Mouse (Mus musculus) embryonic facial prominence, embryonic 14.5 days (tissue): ENCODE measurements around the gene Zfp455. TPM values are rescaled to one million over a fixed set of nuclear protein-coding genes. Genes with fewer than 3 reads are reported as not detected.
"Not testable (repeated sequence)": the region's sequence is repeated elsewhere in the genome, so short reads cannot be mapped to it uniquely, and the experiment has no call there.

Source experiments
- ATAC-seq: fragments of 200-750 bp; cut with Nextera tagmentation; 2 replicates; pipeline ENCODE4 v1.8.0; 2017; ENCODE audit warnings: low read depth, moderate number of reproducible peaks, moderate TSS enrichment
- DNase-seq: peaks from one replicate; pipeline ENCODE4 v3.0.0-alpha.2; 2015; ENCODE audit warnings: low spot score
- H3K27ac ChIP-seq: fragments of 300-500 bp; sonication (generic); replicated peaks from 2 replicates; pipeline ENCODE4 v1.5.1; 2014; ENCODE audit warnings: low read depth, mild to moderate bottlenecking, low read length, moderate library complexity
- H3K27me3 ChIP-seq: fragments of 300-500 bp; sonication (generic); replicated peaks from 2 replicates; pipeline ENCODE4 v1.6.1; 2014; ENCODE audit warnings: low read length; ENCODE audit not compliant: control insufficient read depth, insufficient read depth
- H3K36me3 ChIP-seq: fragments of 300-500 bp; sonication (generic); 2 replicates; pipeline ENCODE4 v1.6.1; 2014; ENCODE audit warnings: low read length, mixed read lengths; ENCODE audit not compliant: control insufficient read depth, insufficient read depth
- H3K4me1 ChIP-seq: fragments of 300-500 bp; sonication (generic); 2 replicates; pipeline ENCODE4 v1.6.1; 2014; ENCODE audit warnings: antibody characterized with exemption, low read length; ENCODE audit not compliant: control insufficient read depth, insufficient read depth
- H3K4me2 ChIP-seq: fragments of 300-500 bp; sonication (generic); 2 replicates; pipeline ENCODE4 v1.6.1; 2014; ENCODE audit warnings: low read depth, mild to moderate bottlenecking, low read length, moderate library complexity, mixed read lengths
- H3K4me3 ChIP-seq: fragments of 300-500 bp; sonication (generic); 2 replicates; pipeline ENCODE4 v1.5.1; 2014; ENCODE audit warnings: low read depth, mild to moderate bottlenecking, low read length
- H3K9ac ChIP-seq: fragments of 300-500 bp; sonication (generic); 2 replicates; pipeline ENCODE4 v1.6.1; 2014; ENCODE audit warnings: low read depth, mild to moderate bottlenecking, low read length, moderate library complexity, mixed read lengths
- H3K9me3 ChIP-seq: fragments of 300-500 bp; sonication (generic); 2 replicates; pipeline ENCODE4 v1.6.1; 2016; ENCODE audit warnings: low read length; ENCODE audit not compliant: control insufficient read depth
- WGBS: fragments of 180-500 bp; shearing (Covaris S2); extraction: QIAGEN DNeasy Blood & Tissue Kit; methylation state at CpG from one replicate; pipeline ENCODE4 v1.1.7; 2014; 5-methylcytosine and 5-hydroxymethylcytosine counted together
- polyA plus RNA-seq: library from polyadenylated mRNA; unstranded; fragments of >200 nt; fragmentation: Nextera tagmentation; extraction: Ambion mirVana; gene quantifications from 2 replicates; pipeline ENCODE4 v1.2.1, GENCODE M21; 2014

Zfp455 gene
- polyA plus RNA-seq, result 1.4 and 1.8 TPM in 2 replicates

- Histone ChIP-seq H3K4me1 (no peaks in the 10 kb centered on the region), H3K4me2 (peak within 1 kb of the TSS; percentile 63), H3K27ac (0 out of 2 replicates have a peak within 1 kb of the TSS, but pooled peaks have one; percentile 56), H3K4me3 (peak within 1 kb of the TSS; percentile 66), H3K9me3 (no peaks in the 10 kb centered on the region), H3K27me3 (no peaks in the 10 kb centered on the region), H3K9ac (peak within 1 kb of the TSS; percentile 74), H3K36me3 (no peaks in the 10 kb centered on the region)
- ATAC-seq (peak; percentile 93), DNase-seq (peak; percentile 90)
- under 1% methylated on average over 13 of the region's 13 CpGs for WGBS
Measured at GRCm38 (mm10) chr13:67194340-67194894, at the start of gene Zfp455. TSS of gene Zfp455 (plus strand) at chr13:67194506.

GRCm38 (mm10) chr13:67166122-67166521 lies 28.2 kb upstream of the Zfp455 start:
- H3K9ac ChIP-seq, H3K36me3 ChIP-seq, H3K4me3 ChIP-seq, H3K4me2 ChIP-seq, DNase-seq, H3K9me3 ChIP-seq, ATAC-seq, H3K27ac ChIP-seq, H3K4me1 ChIP-seq, H3K27me3 ChIP-seq: not testable (repeated sequence)
- WGBS, result 58% methylated on average over 4 of the region's 4 CpGs

DNA sequence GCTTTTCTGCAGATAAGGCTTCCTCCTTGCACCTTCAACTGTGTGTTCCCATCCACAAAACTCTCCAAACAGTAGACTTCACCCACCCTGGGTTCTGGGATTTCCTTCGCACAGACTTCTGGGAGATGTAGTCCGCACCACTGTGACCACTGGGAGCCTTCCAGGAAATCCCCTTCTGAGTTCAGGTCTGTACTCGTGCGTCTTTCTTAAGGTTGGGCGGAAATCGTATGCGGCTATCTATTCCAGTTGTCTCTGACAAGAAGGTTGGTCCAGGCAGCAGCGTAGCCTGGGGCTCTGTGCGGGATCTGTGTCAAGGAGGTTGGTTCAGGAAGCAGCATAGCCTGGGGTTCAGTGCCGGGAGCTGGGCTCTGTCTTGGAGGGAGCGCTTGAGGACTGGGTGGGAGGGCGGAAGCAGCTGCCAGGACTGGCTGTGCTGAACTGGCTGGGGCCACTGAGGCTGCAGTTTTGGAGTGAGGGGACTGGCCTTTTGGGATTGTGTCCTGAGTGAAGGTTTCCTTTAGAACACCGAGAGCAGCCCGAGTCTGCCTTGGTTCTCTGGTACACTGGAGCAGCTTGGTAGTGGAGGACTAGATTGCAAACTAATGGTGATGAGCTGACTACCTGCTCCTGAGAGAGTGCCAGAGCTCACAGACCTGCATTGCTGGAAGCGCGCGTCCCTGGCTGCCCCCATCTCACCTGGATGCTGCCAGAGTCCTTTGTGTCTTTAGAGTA lies 21.1 kb upstream of the Zfp455 start, which contains the start of gene Rsl1:
Gene Rsl1, plus strand, starts transcription at position 192 of the 732 bp plus-strand sequence.
- Histone ChIP-seq H3K4me3 (peak within 1 kb of the TSS; percentile 64), H3K9ac (peak within 1 kb of the TSS; percentile 79), H3K4me2 (peak within 1 kb of the TSS; percentile 62)
- under 1% methylated on average over 13 of the region's 17 CpGs for WGBS
- H3K27ac ChIP-seq, H3K4me1 ChIP-seq, H3K9me3 ChIP-seq, H3K36me3 ChIP-seq, H3K27me3 ChIP-seq: not testable (repeated sequence)
- peak; percentile 98 for ATAC-seq
- peak; percentile 88 for DNase-seq

GRCm38 (mm10) chr13:67173723-67174055 lies 20.6 kb upstream of the Zfp455 start:
- WGBS, result 26% methylated on average over 5 of the region's 5 CpGs

GRCm38 (mm10) chr13:67201656-67202055 lies 7.3 kb downstream of the Zfp455 start:
- H3K4me2 ChIP-seq, result no peak overlapping the region
- H3K27me3 ChIP-seq, result no peaks in the 10 kb centered on the region
- H3K9ac ChIP-seq, result no peak overlapping the region
- DNase-seq, result no peak
- ATAC-seq, result no peak
- no peaks in the 10 kb centered on the region for H3K9me3 ChIP-seq
- no peak overlapping the region for H3K4me3 ChIP-seq
- H3K27ac ChIP-seq, result no peak overlapping the region
- no peaks in the 10 kb centered on the region for H3K36me3 ChIP-seq
- WGBS, result 70% methylated on average over 3 of the region's 3 CpGs
- H3K4me1 ChIP-seq, result no peaks in the 10 kb centered on the region

More at GRCm38 (mm10) chr13:67173723-67174055, 20.6 kb upstream of the Zfp455 start:
- no peak overlapping the region for H3K27ac ChIP-seq
- H3K4me2 ChIP-seq, result peak overlapping the region; percentile 62
- peaks cover 6% of the 10 kb centered on the region; the same call in 1 of the 2 replicates for H3K36me3 ChIP-seq
- H3K9ac ChIP-seq, result peak overlapping the region; percentile 79
- peak overlapping the region; percentile 64 for H3K4me3 ChIP-seq
- 0 out of 2 replicates have a peak, but pooled peaks have one; percentile 23 for ATAC-seq
- no peaks in the 10 kb centered on the region for H3K9me3 ChIP-seq
- H3K27me3 ChIP-seq, result no peaks in the 10 kb centered on the region
- peak; percentile 32 for DNase-seq
- H3K4me1 ChIP-seq, result no peaks in the 10 kb centered on the region

- no peaks in the 10 kb centered on the region for H3K9me3 ChIP-seq
- no peaks in the 10 kb centered on the region for H3K36me3 ChIP-seq
- no peaks in the 10 kb centered on the region for H3K4me1 ChIP-seq
- no peak overlapping the region for H3K27ac ChIP-seq
- 57% methylated on average over 4 of the region's 4 CpGs for WGBS
- DNase-seq (no peak), ATAC-seq (no peak)
- no peaks in the 10 kb centered on the region for H3K27me3 ChIP-seq
- no peak overlapping the region for H3K4me3 ChIP-seq
- H3K4me2 ChIP-seq, result no peak overlapping the region
- H3K9ac ChIP-seq, result no peak overlapping the region
Measured at GRCm38 (mm10) chr13:67214015-67214607, 19.8 kb downstream of the Zfp455 start.

Other genes starting within 250 kb of the Zfp455 start
- 4.0 and 4.3 TPM in 2 replicates for gene Zfp712, start 133.3 kb upstream of the Zfp455 start, polyA plus RNA-seq
- 4.1 and 5.7 TPM in 2 replicates for gene Zfp708, start 96.5 kb upstream of the Zfp455 start, polyA plus RNA-seq
- 2.3 and 3.7 TPM in 2 replicates for gene Gm28557, start 85.9 kb upstream of the Zfp455 start, polyA plus RNA-seq
- gene Rslcan18, start 78.2 kb upstream of the Zfp455 start, polyA plus RNA-seq, result 0.24 and 0.31 TPM in 2 replicates
- gene Zfp759, start 72.8 kb upstream of the Zfp455 start, polyA plus RNA-seq, result 2.7 TPM in 2 replicates
- 5.1 and 5.9 TPM in 2 replicates for gene Rsl1, start 21.3 kb upstream of the Zfp455 start, polyA plus RNA-seq
- gene Zfp458, start 84.0 kb downstream of the Zfp455 start, polyA plus RNA-seq, result 1.8 and 2.0 TPM in 2 replicates
- gene Zfp457, start 112.0 kb downstream of the Zfp455 start, polyA plus RNA-seq, result 0.68 and 0.83 TPM in 2 replicates
- 3.1 and 3.2 TPM in 2 replicates for gene Zfp595, start 138.1 kb downstream of the Zfp455 start, polyA plus RNA-seq
- not detected in 2 replicates for gene Gm28044, start 166.0 kb downstream of the Zfp455 start, polyA plus RNA-seq
- 0.94 and 1.4 TPM in 2 replicates for gene Zfp953, start 166.1 kb downstream of the Zfp455 start, polyA plus RNA-seq
- 0.46 TPM in 1 of 2 replicates, not detected in the other for gene Gm28041, start 181.2 kb downstream of the Zfp455 start, polyA plus RNA-seq
- 1.7 and 2.0 TPM in 2 replicates for gene Zfp456, start 181.3 kb downstream of the Zfp455 start, polyA plus RNA-seq
- 6.8 and 8.1 TPM in 2 replicates for gene Zfp429, start 205.3 kb downstream of the Zfp455 start, polyA plus RNA-seq
- 0.56 and 1.0 TPM in 2 replicates for gene Zfp459, start 226.9 kb downstream of the Zfp455 start, polyA plus RNA-seq